Mouse (Mus musculus) myocyte (in vitro differentiated cells): ENCODE results near the gene Glrx5. TPM values are rescaled to one million over a fixed set of nuclear protein-coding genes. Genes with fewer than 3 reads are reported as not detected.

Experiments
- H3K27me3 ChIP-seq: one replicate; pipeline ENCODE4 v1.6.1; 2011; ENCODE audit not compliant: control insufficient read depth, insufficient read depth, insufficient read length
- H3K36me3 ChIP-seq: one replicate; pipeline ENCODE4 v1.6.1; 2011; ENCODE audit not compliant: control insufficient read depth, insufficient read depth
- H3K4me2 ChIP-seq: one replicate; pipeline ENCODE4 v1.6.1; 2011; ENCODE audit warnings: low read depth, control low read depth
- H3K4me3 ChIP-seq: one replicate; pipeline ENCODE4 v1.5.1; 2011; ENCODE audit warnings: mild to moderate bottlenecking, control low read depth, moderate library complexity
- H3K79me2 ChIP-seq: one replicate; pipeline ENCODE4 v1.6.1; 2011; ENCODE audit not compliant: control insufficient read depth, insufficient read depth
- H3ac ChIP-seq: one replicate; pipeline ENCODE4 v1.6.1; 2011; ENCODE audit not compliant: control insufficient read depth, insufficient read length
- CEBPB ChIP-seq: IDR thresholded peaks from 2 replicates; pipeline ENCODE4 v1.6.1; 2011; ENCODE audit warnings: mild to moderate bottlenecking, moderate library complexity; ENCODE audit not compliant: poor library complexity, insufficient read depth, severe bottlenecking
- E2F4 ChIP-seq: IDR thresholded peaks from one replicate; pipeline ENCODE4 v1.6.1; 2011; ENCODE audit warnings: mild to moderate bottlenecking, control low read depth, moderate library complexity; ENCODE audit not compliant: insufficient read depth
- MAX ChIP-seq: IDR thresholded peaks from one replicate; pipeline ENCODE4 v1.6.1; 2011; ENCODE audit warnings: low read depth, mild to moderate bottlenecking, control low read depth
- MYOD1 ChIP-seq, 3 experiments: IDR thresholded peaks; one replicate each; pipeline ENCODE4 v1.6.1; 2011; ENCODE audit warnings: control low read depth in 2 of 3, low read depth in 2 of 3, mild to moderate bottlenecking in 2 of 3, moderate library complexity in 1 of 3; ENCODE audit not compliant: insufficient read length in 2 of 3, control insufficient read depth in 1 of 3
- MYOG ChIP-seq, 3 experiments: IDR thresholded peaks; one replicate each; pipeline ENCODE4 v1.6.1; 2011; ENCODE audit warnings: control low read depth in 2 of 3, low read depth in 2 of 3, mild to moderate bottlenecking in 2 of 3; ENCODE audit not compliant: insufficient read length in 2 of 3, control insufficient read depth in 1 of 3, insufficient read depth in 1 of 3
- POLR2A ChIP-seq: IDR thresholded peaks from one replicate; pipeline ENCODE4 v1.6.1; 2011; ENCODE audit warnings: low read depth, mild to moderate bottlenecking, control low read depth, moderate library complexity; ENCODE audit not compliant: insufficient read length
- POLR2AphosphoS2 ChIP-seq: IDR thresholded peaks from one replicate; pipeline ENCODE4 v1.6.1; 2011; ENCODE audit warnings: low read depth, control low read depth; ENCODE audit not compliant: insufficient read length
- REST ChIP-seq: IDR thresholded peaks from one replicate; pipeline ENCODE4 v1.6.1; 2011; ENCODE audit warnings: mild to moderate bottlenecking, control low read depth, moderate library complexity; ENCODE audit not compliant: insufficient read depth, insufficient read length
- SRF ChIP-seq: IDR thresholded peaks from one replicate; pipeline ENCODE4 v1.6.1; 2011; ENCODE audit warnings: low read depth; ENCODE audit not compliant: control insufficient read depth, insufficient read length
- TCF12 ChIP-seq: IDR thresholded peaks from one replicate; pipeline ENCODE4 v1.6.1; 2011; ENCODE audit warnings: mild to moderate bottlenecking, control low read depth; ENCODE audit not compliant: poor library complexity, insufficient read depth, severe bottlenecking
- TCF3 ChIP-seq: IDR thresholded peaks from one replicate; pipeline ENCODE4 v1.6.1; 2011; ENCODE audit warnings: low read depth, control low read depth; ENCODE audit not compliant: insufficient read length
- USF1 ChIP-seq: IDR thresholded peaks from one replicate; pipeline ENCODE4 v1.6.1; 2011; ENCODE audit warnings: low read depth, mild to moderate bottlenecking, control low read depth, moderate library complexity
- polyA plus RNA-seq: library from polyadenylated mRNA; unstranded; fragments of >200 nt; fragmentation: generic; extraction: Trizol; gene quantifications from one replicate; pipeline ENCODE4 v1.2.1, GENCODE M21; 2012; ENCODE audit warnings: missing spikeins

Gene Glrx5
- polyA plus RNA-seq, 1 experiment, result 52.4 TPM

DNA sequence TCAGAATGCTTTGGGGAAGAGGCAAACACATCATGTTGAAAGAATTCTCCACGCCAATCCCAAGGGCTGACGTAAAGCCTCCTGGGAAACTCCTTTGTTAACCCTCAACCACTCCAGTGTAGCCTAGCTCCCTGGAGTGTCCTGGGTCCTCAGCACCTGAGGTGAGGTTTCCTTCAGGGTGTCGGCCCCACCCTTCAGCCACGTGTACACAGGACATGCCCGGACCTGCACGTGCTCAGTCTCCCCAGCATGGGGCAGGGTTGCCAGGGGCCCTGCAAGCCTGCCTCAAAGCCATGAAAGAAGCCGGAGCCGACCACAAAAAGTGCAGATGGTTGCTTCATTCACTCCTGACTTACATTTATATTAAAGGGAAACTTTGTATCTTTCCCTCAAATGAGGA is 33.3 kb upstream of the Glrx5 start:
- no peak overlapping the region for H3K4me3 ChIP-seq
- no peaks in the 10 kb centered on the region for H3K36me3 ChIP-seq
- no peaks in the 10 kb centered on the region for H3K27me3 ChIP-seq
- H3K79me2 ChIP-seq, result peaks cover 79% of the 10 kb centered on the region
- H3ac ChIP-seq, result no peak overlapping the region
- no peak for TF ChIP-seq REST
- H3K4me2 ChIP-seq, result no peak overlapping the region

DNA sequence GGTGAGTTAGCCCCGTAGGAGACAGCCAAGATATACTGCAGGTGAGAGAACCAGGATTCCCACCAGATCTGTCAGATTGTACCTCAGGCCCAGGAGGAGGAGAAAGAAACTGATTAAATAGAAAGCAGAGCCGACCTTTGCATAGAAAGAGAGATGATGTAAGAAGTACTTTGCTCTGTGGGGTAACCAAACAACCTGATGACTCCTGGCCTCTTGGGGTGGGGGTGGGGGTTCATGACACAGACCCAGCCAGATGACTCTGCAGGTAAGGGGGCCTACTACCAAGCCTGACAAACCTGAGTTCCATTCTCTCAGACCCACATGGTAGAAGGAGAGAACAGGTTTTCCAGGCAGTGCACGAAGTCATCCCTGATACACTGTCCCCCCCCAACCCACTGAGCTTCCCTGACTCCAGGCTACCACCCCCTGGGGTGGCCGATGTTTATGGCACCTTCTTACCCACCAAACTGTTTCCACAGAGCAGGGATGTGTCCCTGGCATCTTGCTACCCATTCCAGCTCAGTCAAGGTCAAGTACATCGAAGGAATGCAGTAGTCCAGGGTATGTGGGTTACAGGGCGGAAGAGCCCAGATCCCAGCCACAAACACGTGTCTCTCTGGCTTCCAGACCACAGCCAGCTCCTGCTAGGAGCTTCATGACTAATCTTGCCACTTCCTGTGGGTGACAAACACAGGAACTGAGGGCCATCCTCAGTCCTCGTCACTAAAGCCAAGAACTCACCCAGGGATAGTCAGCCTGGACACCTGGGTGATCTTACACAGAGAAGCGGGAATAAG is 31.8 kb upstream of the Glrx5 start:
- Histone ChIP-seq H3K79me2 (peaks cover 78% of the 10 kb centered on the region), H3K36me3 (no peaks in the 10 kb centered on the region), H3K4me2 (peak overlapping the region; percentile 87), H3ac (no peak overlapping the region), H3K4me3 (no peak overlapping the region), H3K27me3 (no peaks in the 10 kb centered on the region)
- peak; percentile 78 for TF ChIP-seq TCF12
- TF ChIP-seq SRF, result no peak
- TF ChIP-seq TCF3, result peak; percentile 50
- no peak for TF ChIP-seq CEBPB
- no peak for TF ChIP-seq REST
- TF ChIP-seq POLR2AphosphoS2, result no peak
- peak in 2 of 3 experiments; percentile 32 to 74 for TF ChIP-seq MYOD1 (IDR thresholded peaks at IDR 0.05; ENCODE audit: control insufficient read depth in 1 of 3, insufficient read length in 2 of 3, low read depth in 2 of 3)
- peak in 2 of 3 experiments; percentile 26 to 92 for TF ChIP-seq MYOG (IDR thresholded peaks at IDR 0.05; ENCODE audit: control insufficient read depth in 1 of 3, insufficient read depth in 1 of 3, insufficient read length in 2 of 3, low read depth in 2 of 3)
- TF ChIP-seq USF1, result peak; percentile 58
- TF ChIP-seq E2F4, result no peak
- no peak for TF ChIP-seq POLR2A
- peak; percentile 40 for TF ChIP-seq MAX

DNA sequence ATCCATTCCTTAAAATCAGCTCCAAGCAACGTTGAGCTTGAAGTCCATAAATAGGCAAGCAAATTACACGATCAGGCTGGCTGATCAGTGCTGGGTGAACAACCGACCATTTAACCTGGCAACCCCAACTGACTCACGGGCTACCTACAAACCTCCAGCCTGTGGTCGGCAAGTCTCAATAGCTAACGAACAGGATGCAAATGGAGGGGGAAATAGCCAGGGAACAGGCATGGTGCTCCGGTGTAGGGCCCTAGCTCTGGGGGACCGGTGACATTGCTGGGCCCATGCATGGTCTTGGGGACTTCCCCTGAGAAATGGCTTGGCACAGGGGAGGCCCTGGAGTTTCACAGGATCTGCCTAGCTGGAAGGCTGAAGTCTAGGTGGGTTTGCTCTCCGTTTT is 31.2 kb upstream of the Glrx5 start:
- H3K4me3 ChIP-seq, result no peak overlapping the region
- H3K27me3 ChIP-seq, result no peaks in the 10 kb centered on the region
- peak overlapping the region; percentile 87 for H3K4me2 ChIP-seq
- no peaks in the 10 kb centered on the region for H3K36me3 ChIP-seq
- no peak for TF ChIP-seq REST
- TF ChIP-seq SRF, result no peak
- H3ac ChIP-seq, result no peak overlapping the region
- peaks cover 76% of the 10 kb centered on the region for H3K79me2 ChIP-seq

DNA sequence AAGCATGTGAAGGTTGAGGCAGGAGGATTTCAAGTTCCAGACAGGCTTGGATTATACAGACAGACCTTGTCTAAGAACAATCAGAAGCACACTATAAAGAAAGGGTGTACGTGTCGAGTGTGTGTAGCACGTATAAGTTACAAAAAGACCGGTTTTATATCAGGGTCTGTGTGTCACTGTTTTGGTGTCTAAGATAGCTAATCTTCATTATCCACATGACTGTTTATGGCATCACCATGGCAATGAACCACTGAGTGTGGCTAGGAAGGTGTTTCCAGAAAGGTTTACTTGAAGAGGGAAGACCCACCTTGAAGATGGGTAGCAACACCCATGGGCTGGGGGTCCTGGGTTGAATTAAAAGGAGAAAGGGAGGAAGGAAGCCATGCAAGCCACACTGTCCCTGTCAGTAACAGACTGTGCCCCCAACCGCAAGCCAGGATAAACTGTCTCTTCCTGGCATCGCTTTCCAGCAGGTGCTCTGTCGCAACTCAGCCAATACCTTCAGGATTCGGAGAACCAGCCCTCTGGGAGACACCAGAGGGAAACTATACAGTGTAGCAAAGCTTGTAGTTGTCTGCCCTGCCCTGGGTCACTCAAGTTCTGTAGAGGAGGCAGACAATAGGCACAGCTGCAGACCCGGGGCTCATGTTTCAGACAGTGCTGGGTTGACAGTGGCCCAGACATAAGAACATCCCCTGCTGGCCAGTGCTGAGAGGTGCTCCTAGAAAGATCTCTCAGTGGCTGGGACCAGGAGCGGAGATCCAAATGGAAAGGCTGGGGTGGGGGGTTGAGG is 30.0 kb upstream of the Glrx5 start:
- peak overlapping the region; percentile 87 for H3K4me2 ChIP-seq
- no peaks in the 10 kb centered on the region for H3K36me3 ChIP-seq
- H3K27me3 ChIP-seq, result no peaks in the 10 kb centered on the region
- TF ChIP-seq CEBPB, result peak; percentile 52; the same call in 1 of the 2 replicates
- TF ChIP-seq TCF3, result no peak
- TF ChIP-seq MYOG (IDR thresholded peaks at IDR 0.05; ENCODE audit: control insufficient read depth in 1 of 3, insufficient read depth in 1 of 3, insufficient read length in 2 of 3, low read depth in 2 of 3), result peak in 2 of 3 experiments; percentile 42 to 70
- peak in 2 of 3 experiments; percentile 56 to 71 for TF ChIP-seq MYOD1 (IDR thresholded peaks at IDR 0.05; ENCODE audit: control insufficient read depth in 1 of 3, insufficient read length in 2 of 3, low read depth in 2 of 3)
- no peak overlapping the region for H3ac ChIP-seq
- H3K79me2 ChIP-seq, result peaks cover 76% of the 10 kb centered on the region
- no peak overlapping the region for H3K4me3 ChIP-seq

DNA sequence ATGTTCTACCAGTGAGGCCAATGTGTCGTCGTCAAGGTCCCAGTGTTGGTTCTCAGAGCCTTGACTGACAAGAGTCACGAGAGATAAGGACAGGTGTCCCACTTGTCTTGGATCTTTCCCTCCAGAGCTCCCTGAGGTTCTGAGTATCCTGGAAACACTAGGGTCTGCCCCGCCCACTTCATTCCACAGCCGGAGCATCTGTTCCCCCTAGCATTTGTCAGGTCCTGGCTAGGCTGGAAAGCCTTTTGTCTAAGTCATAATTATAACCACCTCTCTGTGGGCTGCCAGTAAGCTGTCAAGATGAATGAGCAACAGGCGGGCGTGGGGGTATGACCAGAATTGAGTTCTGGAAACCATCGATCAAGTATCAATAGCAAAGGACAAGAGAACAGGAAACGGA is 29.3 kb upstream of the Glrx5 start:
- no peak overlapping the region for H3ac ChIP-seq
- TF ChIP-seq TCF12, result peak; percentile 69
- peak; percentile 20 for TF ChIP-seq TCF3
- peak; percentile 74 to 83 (median 74) for TF ChIP-seq MYOD1 (IDR thresholded peaks at IDR 0.05; ENCODE audit: control insufficient read depth in 1 of 3, insufficient read length in 2 of 3, low read depth in 2 of 3)
- no peak for TF ChIP-seq POLR2A
- no peak for TF ChIP-seq CEBPB
- TF ChIP-seq MYOG (IDR thresholded peaks at IDR 0.05; ENCODE audit: control insufficient read depth in 1 of 3, insufficient read depth in 1 of 3, insufficient read length in 2 of 3, low read depth in 2 of 3), result peak; percentile 37 to 91 (median 81)
- no peak for TF ChIP-seq MAX
- H3K4me3 ChIP-seq, result peak overlapping the region; percentile 0
- H3K27me3 ChIP-seq, result no peaks in the 10 kb centered on the region
- no peaks in the 10 kb centered on the region for H3K36me3 ChIP-seq
- H3K79me2 ChIP-seq, result peaks cover 76% of the 10 kb centered on the region
- H3K4me2 ChIP-seq, result peak overlapping the region; percentile 87
